In the genomic region with DNA sequence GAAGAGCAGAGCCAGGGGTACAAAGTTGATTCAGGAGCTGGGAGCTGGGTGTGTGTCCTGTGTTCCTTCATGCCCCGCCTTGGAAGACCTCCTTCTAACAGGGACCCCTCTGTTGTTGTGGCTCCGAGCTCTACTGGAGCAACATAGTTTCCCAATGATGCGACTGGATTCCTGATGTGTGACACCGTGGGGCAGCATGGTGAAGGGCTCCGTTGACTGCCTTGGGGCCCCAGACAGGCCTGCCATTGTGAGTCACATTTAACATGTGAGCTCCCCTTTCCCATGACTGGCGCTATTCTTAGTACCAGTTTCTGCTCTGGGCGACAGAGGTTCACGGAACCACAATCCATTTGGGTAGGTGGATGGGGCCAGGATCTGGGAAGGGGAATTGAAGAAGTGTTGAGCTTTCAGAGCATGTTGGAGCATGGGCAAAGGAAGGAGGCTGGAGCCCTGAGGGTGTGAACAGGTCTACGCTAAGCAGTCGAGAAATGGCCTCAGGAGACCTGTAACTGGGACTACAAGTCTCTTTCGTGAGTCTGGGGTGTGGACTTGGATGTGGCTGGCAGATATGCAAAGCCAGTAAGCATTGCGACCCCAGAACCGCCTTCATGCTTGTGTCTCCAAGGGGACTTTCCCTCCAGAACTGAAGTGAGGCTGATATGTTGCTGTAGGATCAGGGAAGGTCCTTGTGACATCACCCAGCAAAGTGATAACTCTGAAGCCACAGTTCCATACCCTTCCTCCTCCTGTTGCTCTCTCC, we compare ENCODE assay signal across 17 mouse cellular contexts.
DNase-seq lines count a peak whose midpoint lies in the region; ATAC-seq lines count a peak whose summit lies in the region.
"Had no signal": no experiment of that assay in that cellular context is flagged by ENCODE, and none has a peak within 500 bp of the region (broad histone marks: within the 10 kb centered on the region; RNA-seq: fewer than 3 reads in every experiment).

No protein-coding gene starts in this region.

- ATAC-seq in heart, embryonic 16.5 days (replicated peaks; ENCODE audit: extremely low read depth, insufficient read depth, low FRiP score) = no peak
- no peak for ATAC-seq in activated CD4-positive, CD25-positive, alpha-beta regulatory T cell, adult 4 months
- ATAC-seq: intestine, postnatal 0 days had no signal

- H3K4me3 ChIP-seq in heart, embryonic 16.5 days (ENCODE audit: low read length) = no peak overlapping the region
- H3K4me3 ChIP-seq: embryonic facial prominence, embryonic 13.5 days; forebrain, embryonic 12.5 days; hindbrain, embryonic 12.5 days had no signal

- H3K4me2 ChIP-seq in heart, embryonic 16.5 days (ENCODE audit: low read depth, low read length) = no peak overlapping the region
- H3K4me2 ChIP-seq: embryonic facial prominence, embryonic 13.5 days; forebrain, embryonic 12.5 days; hindbrain, embryonic 12.5 days had no signal

- intact Hi-C loops in heart, postnatal 14 days (cut with DNase I) = loop anchor here (5.0 kb wide), 1 partner anchor 192 kb away; no protein-coding TSS in a partner anchor

- 0 out of 2 replicates have a peak overlapping the region, but pooled peaks have one; percentile 4 for H3K27ac ChIP-seq in heart, embryonic 16.5 days (ENCODE audit: low read length)
- H3K27ac ChIP-seq: embryonic facial prominence, embryonic 13.5 days; forebrain, embryonic 12.5 days; hindbrain, embryonic 12.5 days; stomach, postnatal 0 days had no signal

- no peak for DNase-seq in heart, postnatal 14 days
- DNase-seq in 3T3-L1 (ENCODE audit: low read depth, low spot score) = peak; percentile 77
- DNase-seq in B cell, adult 2 months = peak; percentile 46 to 57
- DNase-seq in induced T-regulatory cell, adult 2 months (ENCODE audit: low read depth) = peak; percentile 77
- no peak for DNase-seq in ovary, adult 18-20 months (ENCODE audit: low spot score)
- DNase-seq: cerebellum, adult 11-12 months; kidney, postnatal 36 days; left cerebral cortex, postnatal 4 days; lung, postnatal 4 days; midbrain, embryonic 14.5 days had no signal

- no peak overlapping the region for H3K9ac ChIP-seq in heart, embryonic 16.5 days (ENCODE audit: low read length)
- H3K9ac ChIP-seq: embryonic facial prominence, embryonic 13.5 days; forebrain, embryonic 12.5 days; hindbrain, embryonic 12.5 days had no signal

- no peaks in the 10 kb centered on the region for H3K27me3 ChIP-seq in heart, embryonic 16.5 days (ENCODE audit: control insufficient read depth, insufficient read depth, low read length)
- H3K27me3 ChIP-seq: embryonic facial prominence, embryonic 13.5 days; forebrain, embryonic 12.5 days; hindbrain, embryonic 12.5 days had no signal

- peaks cover 10% of the 10 kb centered on the region for H3K36me3 ChIP-seq in heart, embryonic 16.5 days (ENCODE audit: control insufficient read depth, insufficient read depth)
- H3K36me3 ChIP-seq: forebrain, embryonic 12.5 days; hindbrain, embryonic 12.5 days had no signal

- H3K9me3 ChIP-seq in heart, embryonic 16.5 days (replicated peaks; ENCODE audit: control insufficient read depth, low read length) = no peaks in the 10 kb centered on the region
- H3K9me3 ChIP-seq: embryonic facial prominence, embryonic 13.5 days; forebrain, embryonic 12.5 days; hindbrain, embryonic 12.5 days had no signal

- WGBS in heart, embryonic 16.5 days = 64% methylated on average over 13 of the region's 13 CpGs

- peaks cover 13% of the 10 kb centered on the region for H3K4me1 ChIP-seq in heart, embryonic 16.5 days (ENCODE audit: control insufficient read depth, insufficient read depth, low read length)
- H3K4me1 ChIP-seq: embryonic facial prominence, embryonic 13.5 days; forebrain, embryonic 12.5 days; hindbrain, embryonic 12.5 days had no signal

Comparison
In these comparisons a context has a peak if more than half of its experiments do, and no peak if none do; other contexts are left out.
1. DNase-seq: peak in 3T3-L1 (single experiment), B cell, adult 2 months (2 of 2) and induced T-regulatory cell, adult 2 months (single experiment); none in heart, postnatal 14 days (0 of 2) and ovary, adult 18-20 months (single experiment).